Mouse (Mus musculus): ENCODE data around the gene Rmnd5a. TPM values are rescaled to one million over a fixed set of nuclear protein-coding genes. Genes with fewer than 3 reads are reported as not detected.

The Rmnd5a gene
- total and polyA plus RNA-seq, 3 experiments = 22.6 to 497 (median 23.3) TPM

- TF ChIP-seq SMC3 (IDR thresholded peaks at IDR 0.05; ENCODE audit: low read depth, low read length) (no peak), MAFK (IDR thresholded peaks at IDR 0.05; ENCODE audit: borderline replicate concordance, low read depth, low read length) (no peak), NRF1 (IDR thresholded peaks at IDR 0.05; ENCODE audit: insufficient read depth, low read depth, low read length, poor library complexity, severe bottlenecking) (no peak), ZMIZ1 (IDR thresholded peaks at IDR 0.05; ENCODE audit: low read depth, low read length) (no peak), CHD2 (IDR thresholded peaks at IDR 0.05; ENCODE audit: low read length) (no peak), HCFC1 (IDR thresholded peaks at IDR 0.05; ENCODE audit: low read depth, low read length) (no peak), POLR2AphosphoS2 (IDR thresholded peaks at IDR 0.05; ENCODE audit: low read length) (no peak), ZKSCAN1 (IDR thresholded peaks at IDR 0.05; ENCODE audit: low read depth, low read length) (no peak), GABPA (IDR thresholded peaks at IDR 0.05; ENCODE audit: low read depth, low read length) (no peak), MAZ (IDR thresholded peaks at IDR 0.05; ENCODE audit: low read depth, low read length) (no peak), UBTF (IDR thresholded peaks at IDR 0.05; ENCODE audit: borderline replicate concordance, insufficient read depth, low read depth, low read length) (no peak), JUND (IDR thresholded peaks at IDR 0.05; ENCODE audit: low read depth, low read length) (no peak)
- Histone ChIP-seq H3K9me3 (replicated peaks; ENCODE audit: insufficient read depth, low read length) (no peaks in the 10 kb centered on the region), H3K4me1 (ENCODE audit: control insufficient read depth in 1 of 2, insufficient read depth in 2 of 2, low read length in 2 of 2) (no peaks in the 10 kb centered on the region), H3K9ac (ENCODE audit: control insufficient read depth, low read depth, low read length, poor library complexity, severe bottlenecking) (no peak overlapping the region), H3K27me3 (ENCODE audit: control insufficient read depth in 1 of 2, insufficient read depth in 2 of 2, low read length in 2 of 2) (peaks cover 0 to 5% of the 10 kb centered on the region in 2 experiments; a peak in 3 of 4 replicates), H3K4me3 (ENCODE audit: control insufficient read depth in 1 of 2, insufficient read depth in 1 of 2, low read depth in 2 of 2, low read length in 2 of 2) (no peak overlapping the region), H3K79me2 (ENCODE audit: control insufficient read depth, insufficient read depth, low read length, poor library complexity) (no peaks in the 10 kb centered on the region), H3K36me3 (ENCODE audit: control insufficient read depth in 1 of 2, insufficient read depth in 2 of 2, low read length in 2 of 2) (no peaks in the 10 kb centered on the region), H3K27ac (ENCODE audit: control insufficient read depth, low read depth, low read length) (no peak overlapping the region)
- no peak for DNase-seq (ENCODE audit: low read depth, low spot score)
Observed at GRCm38 (mm10) chr6:71376711-71377110, 63.7 kb downstream of the Rmnd5a start.

- no peak overlapping the region for H3K9ac ChIP-seq (ENCODE audit: control insufficient read depth, low read depth, low read length, poor library complexity, severe bottlenecking)
- H3K79me2 ChIP-seq (ENCODE audit: control insufficient read depth, insufficient read depth, low read length, poor library complexity) = no peaks in the 10 kb centered on the region
- peaks cover 0 to 5% of the 10 kb centered on the region in 2 experiments; a peak in 3 of 4 replicates for H3K27me3 ChIP-seq (ENCODE audit: control insufficient read depth in 1 of 2, insufficient read depth in 2 of 2, low read length in 2 of 2)
- no peaks in the 10 kb centered on the region for H3K36me3 ChIP-seq (ENCODE audit: control insufficient read depth in 1 of 2, insufficient read depth in 2 of 2, low read length in 2 of 2)
- H3K4me1 ChIP-seq (ENCODE audit: control insufficient read depth in 1 of 2, insufficient read depth in 2 of 2, low read length in 2 of 2) = no peaks in the 10 kb centered on the region
- no peaks in the 10 kb centered on the region for H3K9me3 ChIP-seq (replicated peaks; ENCODE audit: insufficient read depth, low read length)
- no peak for TF ChIP-seq GABPA (IDR thresholded peaks at IDR 0.05; ENCODE audit: low read depth, low read length)
- TF ChIP-seq MEF2A (IDR thresholded peaks at IDR 0.05; ENCODE audit: extremely low read depth, insufficient replicate concordance, low read depth, low read length, poor library complexity, severe bottlenecking) = no peak
- TF ChIP-seq TBP (IDR thresholded peaks at IDR 0.05; ENCODE audit: low read depth, low read length) = no peak
- TF ChIP-seq MAX (IDR thresholded peaks at IDR 0.05; ENCODE audit: low read length) = no peak
- no peak for TF ChIP-seq BHLHE40 (IDR thresholded peaks at IDR 0.05; ENCODE audit: borderline replicate concordance, low read depth, low read length)
- H3K4me3 ChIP-seq (ENCODE audit: control insufficient read depth in 1 of 2, insufficient read depth in 1 of 2, low read depth in 2 of 2, low read length in 2 of 2) = no peak overlapping the region
- DNase-seq (ENCODE audit: low read depth, low spot score) = no peak
- H3K27ac ChIP-seq (ENCODE audit: control insufficient read depth, low read depth, low read length) = no peak overlapping the region
Observed at GRCm38 (mm10) chr6:71374921-71375320, 65.5 kb downstream of the Rmnd5a start.
